Comparison of ENCODE assay signal across 17 mouse cellular contexts in the genomic region with DNA sequence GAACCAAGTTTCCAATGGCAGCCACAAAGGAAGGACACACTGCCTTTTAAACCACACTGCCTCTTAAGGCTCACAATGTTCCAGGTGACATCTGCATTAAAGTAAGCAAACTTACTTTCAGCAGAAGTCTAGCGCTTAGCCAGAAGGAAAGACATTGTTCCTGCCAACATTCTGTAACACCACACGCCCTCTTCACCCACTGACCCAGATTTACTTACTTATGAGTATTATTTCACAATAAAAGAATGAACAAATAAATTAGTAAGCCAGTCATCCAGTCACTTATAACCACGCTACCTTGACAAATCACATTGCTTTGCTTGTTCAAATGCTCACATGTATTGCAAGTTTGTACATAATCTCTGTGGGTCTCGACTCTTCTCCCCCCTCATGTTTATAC.
"Had no signal": no experiment of that assay in that cellular context is flagged by ENCODE, and none has a peak within 500 bp of the region (broad histone marks: within the 10 kb centered on the region; RNA-seq: fewer than 3 reads in every experiment).

No protein-coding gene starts in this region.

- H3K4me3 ChIP-seq: intestine, embryonic 15.5 days; kidney, embryonic 15.5 days; left cerebral cortex, adult 2 months; liver, embryonic 15.5 days; lung, embryonic 15.5 days; megakaryocyte, embryonic 14.5 days; midbrain, embryonic 10.5 days; midbrain, embryonic 13.5 days; myocyte; neural tube, embryonic 13.5 days had no signal

- DNase-seq: kidney, adult 11 months; kidney, adult 8-10 months; kidney, postnatal 10 days; kidney, postnatal 36 days; layer of hippocampus, postnatal 36 days; thymus, adult 18-20 months; thymus, postnatal 36 days had no signal

- H3K4me1 ChIP-seq: intestine, embryonic 15.5 days; kidney, embryonic 15.5 days; liver, embryonic 15.5 days; lung, embryonic 15.5 days; megakaryocyte, embryonic 14.5 days had no signal
